Mouse (Mus musculus) kidney, embryonic 14.5 days (tissue): ENCODE data around the gene H1foo. TPM values are rescaled to one million over a fixed set of nuclear protein-coding genes. Genes with fewer than 3 reads are reported as not detected.

Experiments used
- ATAC-seq: fragments of 200-750 bp; cut with Nextera tagmentation; 2 replicates; pipeline ENCODE4 v1.8.0; 2017; ENCODE audit warnings: moderate number of reproducible peaks, mild to moderate bottlenecking, moderate TSS enrichment, moderate library complexity; ENCODE audit not compliant: low FRiP score, low TSS enrichment
- H3K27ac ChIP-seq: fragments of 300-500 bp; sonication (generic); 2 replicates; pipeline ENCODE4 v1.5.1; 2014; ENCODE audit warnings: low read depth, mild to moderate bottlenecking, low read length, moderate library complexity, mixed read lengths
- H3K27me3 ChIP-seq: fragments of 300-500 bp; sonication (generic); 2 replicates; pipeline ENCODE4 v1.6.1; 2014; ENCODE audit warnings: mild to moderate bottlenecking, low read length; ENCODE audit not compliant: control insufficient read depth, insufficient read depth
- H3K36me3 ChIP-seq: fragments of 300-500 bp; sonication (generic); 2 replicates; pipeline ENCODE4 v1.6.1; 2014; ENCODE audit warnings: low read length, mixed read lengths; ENCODE audit not compliant: control insufficient read depth, insufficient read depth
- H3K4me1 ChIP-seq: fragments of 300-500 bp; sonication (generic); 2 replicates; pipeline ENCODE4 v1.6.1; 2014; ENCODE audit warnings: low read length, mixed read lengths; ENCODE audit not compliant: control insufficient read depth, insufficient read depth
- H3K4me2 ChIP-seq: fragments of 300-500 bp; sonication (generic); replicated peaks from 2 replicates; pipeline ENCODE4 v1.6.1; 2014; ENCODE audit warnings: low read depth, mild to moderate bottlenecking, low read length
- H3K4me3 ChIP-seq: fragments of 300-500 bp; sonication (generic); 2 replicates; pipeline ENCODE4 v1.5.1; 2014; ENCODE audit warnings: mild to moderate bottlenecking, low read length
- H3K9ac ChIP-seq: fragments of 300-500 bp; sonication (generic); 2 replicates; pipeline ENCODE4 v1.6.1; 2014; ENCODE audit warnings: low read depth, mild to moderate bottlenecking, low read length, moderate library complexity
- H3K9me3 ChIP-seq: fragments of 300-500 bp; sonication (generic); 2 replicates; pipeline ENCODE4 v1.6.1; 2016; ENCODE audit warnings: low read length; ENCODE audit not compliant: control insufficient read depth
- WGBS: fragments of 180-500 bp; shearing (Covaris S2); extraction: QIAGEN DNeasy Blood & Tissue Kit; methylation state at CpG from one replicate; pipeline ENCODE4 v1.1.7; 2014; 5-methylcytosine and 5-hydroxymethylcytosine counted together
- polyA plus RNA-seq: library from polyadenylated mRNA; unstranded; fragments of >200 nt; fragmentation: Nextera tagmentation; extraction: Ambion mirVana; gene quantifications from 2 replicates; pipeline ENCODE4 v1.2.1, GENCODE M21; 2014

Gene H1foo
- polyA plus RNA-seq, 1 experiment from 2014 or later, result not detected

DNA sequence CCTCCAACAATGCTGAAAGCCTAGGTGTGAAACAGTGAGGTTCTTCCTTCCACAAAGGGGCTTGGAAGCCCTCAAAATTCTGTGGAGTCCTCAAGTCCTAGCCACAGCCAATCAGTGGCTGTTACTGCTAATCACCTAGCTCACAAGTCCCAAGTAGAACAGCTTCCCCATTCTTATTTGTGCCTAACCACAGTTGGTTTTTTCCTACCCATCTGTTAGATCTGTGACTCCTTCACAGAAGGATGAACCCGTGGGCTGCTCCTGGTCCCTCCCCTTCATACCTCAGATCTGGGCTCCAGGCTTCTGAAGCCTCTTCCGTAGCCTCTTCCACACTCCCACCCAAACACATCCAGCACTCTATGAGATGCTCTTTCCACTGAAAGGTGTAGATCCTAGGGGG lies 37.9 kb upstream of the H1foo start:
- H3K9me3 ChIP-seq, result no peaks in the 10 kb centered on the region
- H3K27ac ChIP-seq, result no peak overlapping the region
- H3K4me3 ChIP-seq, result no peak overlapping the region
- no peak for ATAC-seq
- H3K9ac ChIP-seq, result no peak overlapping the region
- no peak overlapping the region for H3K4me2 ChIP-seq
- WGBS, result 53% methylated on average over 2 of the region's 2 CpGs
- peaks cover 14% of the 10 kb centered on the region; the same call in 1 of the 2 replicates for H3K4me1 ChIP-seq
- peaks cover 13% of the 10 kb centered on the region; the same call in 1 of the 2 replicates for H3K36me3 ChIP-seq
- H3K27me3 ChIP-seq, result no peaks in the 10 kb centered on the region

DNA sequence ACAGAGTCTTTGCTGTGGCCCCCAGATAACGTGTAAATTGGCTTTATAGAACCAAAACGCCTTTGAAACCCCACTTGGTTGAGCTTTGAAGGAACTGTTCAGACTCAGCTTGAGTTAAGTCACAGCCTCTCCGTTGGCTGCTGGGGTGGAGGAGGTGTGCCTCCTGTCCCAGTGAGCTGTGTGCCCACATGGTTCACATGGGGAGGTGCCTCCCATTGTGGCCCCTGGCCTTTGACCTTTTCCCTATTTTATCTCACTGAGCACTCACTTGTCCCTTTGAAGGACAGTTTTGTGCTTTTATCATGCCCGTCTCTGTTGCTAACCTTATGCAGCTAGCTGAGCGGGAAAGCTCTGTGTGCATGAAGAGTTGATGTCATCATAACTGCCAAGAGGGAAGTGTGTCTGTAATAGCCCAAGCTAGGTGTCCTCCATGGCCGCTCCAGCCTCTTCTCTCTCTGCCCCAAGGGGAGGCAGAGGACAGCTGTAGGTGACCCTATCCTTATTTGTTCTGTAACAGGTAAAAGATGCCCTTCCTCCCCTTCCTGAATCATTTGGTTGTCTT lies 36.2 kb upstream of the H1foo start:
- no peak for ATAC-seq
- Histone ChIP-seq H3K27ac (no peak overlapping the region; the same call in 1 of the 2 replicates), H3K27me3 (no peaks in the 10 kb centered on the region), H3K4me1 (peaks cover 14% of the 10 kb centered on the region; the same call in 1 of the 2 replicates), H3K4me3 (no peak overlapping the region), H3K4me2 (no peak overlapping the region), H3K9me3 (no peaks in the 10 kb centered on the region), H3K36me3 (peaks cover 10% of the 10 kb centered on the region; the same call in 1 of the 2 replicates), H3K9ac (no peak overlapping the region)
- 57% methylated on average over 6 of the region's 6 CpGs for WGBS

DNA sequence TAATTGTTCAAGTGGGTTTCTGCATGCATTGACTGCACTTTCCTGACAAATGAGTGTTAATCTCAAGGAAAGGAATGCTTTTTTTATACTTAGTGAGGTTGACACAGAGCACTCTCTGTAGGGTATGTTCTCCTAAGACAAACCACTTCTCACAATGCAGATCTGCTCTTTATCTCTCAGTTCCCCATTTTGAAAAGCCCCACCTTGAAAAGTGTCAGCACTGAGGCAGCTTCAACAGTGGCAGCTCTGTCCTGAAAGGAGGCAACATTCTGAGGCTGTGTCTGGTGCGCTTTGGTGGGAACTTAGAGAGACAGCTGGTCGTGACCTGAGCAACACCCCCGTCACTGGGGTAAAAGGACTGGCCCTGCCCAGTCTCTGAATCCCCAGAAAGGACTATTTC lies 35.7 kb upstream of the H1foo start:
- Histone ChIP-seq H3K36me3 (peaks cover 6% of the 10 kb centered on the region; the same call in 1 of the 2 replicates), H3K4me2 (no peak overlapping the region), H3K9ac (no peak overlapping the region), H3K4me1 (peaks cover 18% of the 10 kb centered on the region), H3K27me3 (no peaks in the 10 kb centered on the region), H3K4me3 (no peak overlapping the region), H3K27ac (no peak overlapping the region), H3K9me3 (no peaks in the 10 kb centered on the region)
- ATAC-seq, result no peak
- 58% methylated on average over 3 of the region's 3 CpGs for WGBS

DNA sequence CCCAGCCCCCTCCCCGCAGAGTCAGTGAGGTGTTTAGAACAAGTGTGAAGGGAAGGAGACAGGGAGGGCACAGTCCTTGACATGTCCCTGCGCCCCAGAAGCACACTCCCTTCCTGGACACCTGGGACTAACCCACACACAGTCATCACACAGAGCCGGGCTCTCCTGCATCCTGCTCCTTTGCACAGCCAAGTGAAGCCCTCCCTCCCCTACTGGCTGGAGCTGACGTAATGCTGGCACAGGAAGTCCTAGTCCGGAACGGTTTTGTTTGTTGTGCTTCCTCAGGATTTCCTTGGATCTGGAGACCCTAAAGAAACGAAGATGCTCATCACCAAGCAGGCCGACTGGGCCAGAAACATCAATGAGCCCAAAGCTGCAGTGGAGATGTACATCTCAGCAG lies 34.8 kb upstream of the H1foo start:
- 50% methylated on average over 8 of the region's 8 CpGs for WGBS
- H3K27ac ChIP-seq, result peak overlapping the region; percentile 38; the same call in 1 of the 2 replicates
- no peak overlapping the region for H3K9ac ChIP-seq
- no peaks in the 10 kb centered on the region for H3K9me3 ChIP-seq
- H3K4me2 ChIP-seq, result no peak overlapping the region
- peak; percentile 78 for ATAC-seq
- no peak overlapping the region for H3K4me3 ChIP-seq
- peaks cover 6% of the 10 kb centered on the region; the same call in 1 of the 2 replicates for H3K36me3 ChIP-seq
- peaks cover 22% of the 10 kb centered on the region for H3K4me1 ChIP-seq
- no peaks in the 10 kb centered on the region for H3K27me3 ChIP-seq

DNA sequence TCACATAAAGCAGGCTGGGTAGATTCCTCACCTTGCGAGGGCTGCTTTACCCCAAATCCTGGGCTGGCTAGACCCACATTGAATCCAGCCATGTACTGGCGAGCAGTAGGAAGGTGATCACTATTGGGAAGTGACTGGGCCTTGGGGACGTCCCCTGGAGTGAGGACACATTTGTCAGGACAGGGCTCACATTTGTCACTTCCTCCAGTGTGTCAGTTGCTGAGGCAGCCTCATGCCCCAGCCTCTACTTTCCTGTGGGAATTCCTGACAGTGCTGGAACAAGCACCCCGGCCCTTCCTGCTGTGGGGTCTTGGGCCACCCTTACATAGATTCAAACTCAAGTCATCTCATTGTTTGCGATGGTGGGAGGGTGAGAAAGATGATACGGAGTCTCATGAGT lies 33.0 kb upstream of the H1foo start:
- H3K9ac ChIP-seq, result no peak overlapping the region
- H3K9me3 ChIP-seq, result no peaks in the 10 kb centered on the region
- no peak overlapping the region for H3K4me3 ChIP-seq
- H3K4me1 ChIP-seq, result peaks cover 39% of the 10 kb centered on the region
- no peak overlapping the region for H3K4me2 ChIP-seq
- ATAC-seq, result no peak
- 79% methylated on average over 6 of the region's 6 CpGs for whole genome bisulfite sequencing
- H3K27ac ChIP-seq, result no peak overlapping the region
- H3K36me3 ChIP-seq, result 0 out of 2 replicates have a peak, but pooled peaks cover 5% of the 10 kb centered on the region
- no peaks in the 10 kb centered on the region for H3K27me3 ChIP-seq

DNA sequence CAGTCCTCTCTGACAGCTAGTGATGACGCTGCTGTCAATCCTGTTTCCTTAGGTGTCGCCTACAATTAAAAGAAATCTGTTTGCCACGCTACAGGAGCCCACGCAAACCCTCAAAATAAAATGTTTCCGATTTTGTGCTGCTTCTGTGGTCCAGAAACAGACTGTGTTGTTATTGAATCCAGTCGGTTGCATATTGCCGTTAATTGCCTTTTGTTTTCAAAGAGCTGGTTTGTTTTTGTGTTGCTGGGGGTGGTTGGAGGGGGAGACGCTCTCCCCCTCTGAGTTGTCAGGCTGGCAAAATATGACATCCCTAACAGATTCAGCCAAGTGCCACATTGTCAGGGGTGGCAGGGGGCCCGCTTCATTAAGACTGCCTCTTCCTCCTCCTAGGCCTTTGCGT lies 31.3 kb upstream of the H1foo start:
- 77% methylated on average over 10 of the region's 10 CpGs for WGBS
- peaks cover 35% of the 10 kb centered on the region for H3K4me1 ChIP-seq

DNA sequence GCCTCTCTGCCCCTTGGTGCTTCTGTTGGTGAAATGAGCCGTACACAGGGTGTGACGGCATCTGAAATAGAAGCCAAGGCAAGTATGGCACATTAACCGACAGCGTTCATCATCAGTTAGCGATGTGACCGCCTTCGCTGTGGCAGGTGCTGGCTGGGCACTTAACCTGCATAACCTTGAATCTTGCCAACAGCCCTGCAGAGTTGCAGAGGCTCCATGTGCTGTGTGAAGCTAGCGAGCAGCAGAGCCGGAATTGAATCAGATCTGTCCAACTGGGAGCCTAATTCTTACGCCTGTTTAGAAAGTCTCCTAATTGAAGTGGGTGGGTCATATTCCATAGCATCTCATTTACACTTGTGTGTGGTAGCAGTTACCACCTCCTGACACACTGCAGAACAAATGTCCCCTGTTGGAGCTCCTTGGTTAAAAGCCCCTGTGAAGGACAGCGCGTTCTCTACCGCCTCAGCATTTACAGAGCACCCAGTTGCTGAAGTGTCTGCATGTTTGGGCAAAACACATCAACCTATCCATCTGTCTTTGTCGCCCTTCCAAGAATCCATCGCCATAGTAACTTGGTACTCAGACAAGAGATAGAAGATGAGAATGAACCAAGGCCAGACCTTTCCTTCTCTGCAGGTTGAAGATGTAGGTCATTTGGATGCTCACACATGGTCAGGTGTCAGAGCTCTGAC lies 30.1 kb upstream of the H1foo start:
- Histone ChIP-seq H3K36me3 (peaks cover 5% of the 10 kb centered on the region; the same call in 1 of the 2 replicates), H3K9ac (no peak overlapping the region), H3K4me1 (peaks cover 30% of the 10 kb centered on the region), H3K9me3 (no peaks in the 10 kb centered on the region), H3K4me2 (no peak overlapping the region), H3K27ac (no peak overlapping the region), H3K27me3 (no peaks in the 10 kb centered on the region), H3K4me3 (no peak overlapping the region)
- ATAC-seq, result no peak
- WGBS, result 66% methylated on average over 15 of the region's 15 CpGs

More for the DNA sequence above, 31.3 kb upstream of the H1foo start:
- Histone ChIP-seq H3K4me2 (no peak overlapping the region), H3K27me3 (no peaks in the 10 kb centered on the region), H3K4me3 (no peak overlapping the region), H3K9me3 (no peaks in the 10 kb centered on the region), H3K9ac (no peak overlapping the region), H3K36me3 (peaks cover 5% of the 10 kb centered on the region; the same call in 1 of the 2 replicates), H3K27ac (no peak overlapping the region)
- ATAC-seq, result no peak

GRCm38 (mm10) chr6:115915601-115916445 lies 28.9 kb upstream of the H1foo start:
- Histone ChIP-seq H3K4me1 (peaks cover 27% of the 10 kb centered on the region), H3K4me2 (no peak overlapping the region), H3K27ac (no peak overlapping the region), H3K4me3 (no peak overlapping the region), H3K9me3 (no peaks in the 10 kb centered on the region), H3K36me3 (peaks cover 5% of the 10 kb centered on the region; the same call in 1 of the 2 replicates), H3K27me3 (no peaks in the 10 kb centered on the region), H3K9ac (peak overlapping the region; percentile 34; the same call in 1 of the 2 replicates)
- 26% methylated on average over 17 of the region's 17 CpGs for WGBS
- ATAC-seq, result peak; percentile 22; the same call in 1 of the 2 replicates
